Mouse (Mus musculus) heart, embryonic 13.5 days (tissue): ENCODE results near the gene Cnbd2. TPM values are rescaled to one million over a fixed set of nuclear protein-coding genes. Genes with fewer than 3 reads are reported as not detected.
A peak's percentile ranks its signal among the peaks of the same experiment; 100 is the strongest.
"Not testable (repeated sequence)": the region's sequence is repeated elsewhere in the genome, so short reads cannot be mapped to it uniquely, and the experiment has no call there.

Experiments
- ATAC-seq: fragments of 200-750 bp; cut with Nextera tagmentation; 2 replicates; pipeline ENCODE4 v1.8.0; 2017; ENCODE audit warnings: moderate TSS enrichment; ENCODE audit not compliant: insufficient number of reproducible peaks, low FRiP score, low TSS enrichment; ENCODE audit errors: extremely low read depth
- H3K27ac ChIP-seq: fragments of 300-500 bp; sonication (generic); replicated peaks from 2 replicates; pipeline ENCODE4 v1.5.1; 2015; ENCODE audit warnings: moderate library complexity, mild to moderate bottlenecking, inconsistent platforms
- H3K27me3 ChIP-seq: fragments of 300-500 bp; sonication (generic); replicated peaks from 2 replicates; pipeline ENCODE4 v1.6.1; 2015; ENCODE audit warnings: mild to moderate bottlenecking, inconsistent platforms
- H3K36me3 ChIP-seq: fragments of 300-500 bp; sonication (generic); 2 replicates; pipeline ENCODE4 v1.6.1; 2015; ENCODE audit warnings: mild to moderate bottlenecking, inconsistent platforms
- H3K4me1 ChIP-seq: fragments of 300-500 bp; sonication (generic); 2 replicates; pipeline ENCODE4 v1.6.1; 2015; ENCODE audit warnings: inconsistent platforms
- H3K4me2 ChIP-seq: fragments of 300-500 bp; sonication (generic); 2 replicates; pipeline ENCODE4 v1.6.1; 2015; ENCODE audit warnings: inconsistent platforms, mild to moderate bottlenecking, moderate library complexity
- H3K4me3 ChIP-seq: fragments of 300-500 bp; sonication (generic); 2 replicates; pipeline ENCODE4 v1.5.1; 2015; ENCODE audit warnings: moderate library complexity, mild to moderate bottlenecking, inconsistent platforms
- H3K9ac ChIP-seq: fragments of 300-500 bp; sonication (generic); 2 replicates; pipeline ENCODE4 v1.6.1; 2015; ENCODE audit warnings: inconsistent platforms, mild to moderate bottlenecking, moderate library complexity
- H3K9me3 ChIP-seq: fragments of 300-500 bp; sonication (generic); 2 replicates; pipeline ENCODE4 v1.6.1; 2016; ENCODE audit warnings: inconsistent platforms
- WGBS: fragments of 180-500 bp; shearing (Covaris S2); methylation state at CpG from one replicate; pipeline ENCODE4 v1.1.7; 2015; ENCODE audit warnings: mixed read lengths; 5-methylcytosine and 5-hydroxymethylcytosine counted together
- polyA plus RNA-seq: library from polyadenylated mRNA; unstranded; fragments of >200 nt; fragmentation: Nextera tagmentation; extraction: Ambion mirVana; gene quantifications from 2 replicates; pipeline ENCODE4 v1.2.1, GENCODE M21; 2015

Cnbd2 gene
- polyA plus RNA-seq, 1 experiment from 2014 or later = 2.5 TPM

- not testable (repeated sequence) for ATAC-seq, H3K9me3 ChIP-seq, H3K4me1 ChIP-seq, H3K36me3 ChIP-seq, H3K27me3 ChIP-seq
- Histone ChIP-seq H3K4me2 (peak overlapping the region; percentile 58), H3K27ac (peak overlapping the region; percentile 58; the same call in 1 of the 2 replicates), H3K4me3 (peak overlapping the region; percentile 47), H3K9ac (peak overlapping the region; percentile 68)
- under 1% methylated on average over 15 of the region's 63 CpGs for WGBS
Observed at GRCm38 (mm10) chr2:156392461-156393154, 80.5 kb downstream of the Cnbd2 start.

DNA sequence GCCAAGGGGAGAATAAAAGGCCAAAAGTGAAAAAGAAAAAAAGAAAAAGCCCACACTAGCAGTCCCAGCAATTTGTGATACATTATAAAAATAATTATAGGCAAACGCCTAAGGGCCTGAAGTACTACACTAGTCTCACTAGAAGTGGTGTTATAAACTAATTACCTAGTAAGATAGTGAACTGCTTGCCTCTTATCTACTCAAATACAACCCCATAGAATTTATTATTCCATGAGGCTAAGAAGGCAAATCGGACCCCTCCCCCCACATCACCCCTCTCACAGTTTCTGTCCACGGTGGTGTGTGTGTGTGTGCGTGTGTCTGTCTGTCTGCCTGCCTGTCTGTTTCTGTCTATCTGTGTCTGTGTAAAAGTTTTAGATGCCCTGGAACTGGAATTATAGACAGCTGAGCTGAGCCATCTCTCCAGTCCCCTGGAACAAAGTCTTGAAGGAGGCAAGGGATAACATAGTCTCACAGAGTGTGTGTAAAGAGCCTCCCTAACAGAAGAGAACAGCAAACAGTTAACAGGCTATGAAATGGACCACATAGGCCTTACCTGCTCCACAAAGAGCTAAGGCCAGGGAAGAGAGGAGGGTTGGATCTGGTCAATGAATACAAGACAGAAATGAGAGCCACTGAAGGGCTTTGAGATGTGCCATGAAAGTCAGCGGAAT is 81.2 kb downstream of the Cnbd2 start:
- H3K27ac ChIP-seq = no peak overlapping the region; the same call in 1 of the 2 replicates
- no peaks in the 10 kb centered on the region for H3K36me3 ChIP-seq
- ATAC-seq = no peak
- H3K4me1 ChIP-seq = peaks cover 6% of the 10 kb centered on the region; the same call in 1 of the 2 replicates
- H3K9me3 ChIP-seq = no peaks in the 10 kb centered on the region
- no peaks in the 10 kb centered on the region for H3K27me3 ChIP-seq
- H3K9ac ChIP-seq = peak overlapping the region; percentile 17; the same call in 1 of the 2 replicates
- H3K4me3 ChIP-seq = peak overlapping the region; percentile 47
- 63% methylated on average over 5 of the region's 5 CpGs for WGBS
- peak overlapping the region; percentile 58 for H3K4me2 ChIP-seq

DNA sequence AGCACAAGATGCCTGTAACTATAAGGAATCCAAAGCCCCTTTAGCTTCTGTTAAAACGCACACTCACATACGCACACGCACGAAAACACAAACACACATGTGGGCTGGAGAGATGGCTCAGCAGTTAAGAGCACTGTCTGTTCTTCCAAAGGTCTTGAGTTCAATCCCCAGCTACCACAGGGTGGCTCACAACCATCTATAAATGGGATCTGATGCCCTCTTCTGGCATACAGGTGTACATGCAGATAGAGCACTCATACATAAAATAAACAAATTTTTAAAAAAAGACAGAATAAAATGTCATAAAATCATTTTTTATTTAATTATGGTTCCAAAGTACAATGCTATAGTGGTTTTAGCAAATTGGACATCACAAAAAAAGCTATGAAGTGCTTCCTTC is 82.2 kb downstream of the Cnbd2 start:
- ATAC-seq = no peak
- Histone ChIP-seq H3K4me1 (peaks cover 6% of the 10 kb centered on the region; the same call in 1 of the 2 replicates), H3K4me2 (no peak overlapping the region), H3K36me3 (no peaks in the 10 kb centered on the region), H3K9ac (no peak overlapping the region), H3K4me3 (no peak overlapping the region), H3K27me3 (no peaks in the 10 kb centered on the region), H3K27ac (no peak overlapping the region), H3K9me3 (no peaks in the 10 kb centered on the region)
- WGBS = 84% methylated on average over 4 of the region's 4 CpGs

DNA sequence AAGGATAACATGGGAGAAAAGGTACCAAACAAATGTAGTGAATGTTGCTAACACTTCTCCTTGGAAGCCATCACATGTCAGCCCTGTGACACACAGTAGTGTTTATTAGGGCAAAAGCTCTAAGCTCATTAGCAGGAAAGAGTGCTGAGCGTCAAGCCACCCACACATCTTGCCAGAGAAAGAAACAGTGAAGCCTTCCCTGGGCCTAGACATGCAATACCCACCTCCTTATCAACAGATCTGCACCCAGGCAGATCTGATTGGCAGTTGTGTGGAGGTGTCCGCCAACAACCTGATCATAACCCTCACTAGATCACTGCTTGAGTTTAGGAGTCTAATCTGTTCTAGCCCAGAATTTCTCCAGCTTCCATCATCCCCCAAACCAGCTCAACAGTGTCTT is 84.0 kb downstream of the Cnbd2 start:
- no peak overlapping the region for H3K4me3 ChIP-seq
- H3K4me2 ChIP-seq = no peak overlapping the region
- H3K36me3 ChIP-seq = no peaks in the 10 kb centered on the region
- no peaks in the 10 kb centered on the region for H3K9me3 ChIP-seq
- WGBS = 66% methylated on average over 2 of the region's 2 CpGs
- peaks cover 9% of the 10 kb centered on the region for H3K4me1 ChIP-seq
- no peak overlapping the region for H3K27ac ChIP-seq
- H3K27me3 ChIP-seq = no peaks in the 10 kb centered on the region
- no peak overlapping the region for H3K9ac ChIP-seq
- ATAC-seq = no peak

DNA sequence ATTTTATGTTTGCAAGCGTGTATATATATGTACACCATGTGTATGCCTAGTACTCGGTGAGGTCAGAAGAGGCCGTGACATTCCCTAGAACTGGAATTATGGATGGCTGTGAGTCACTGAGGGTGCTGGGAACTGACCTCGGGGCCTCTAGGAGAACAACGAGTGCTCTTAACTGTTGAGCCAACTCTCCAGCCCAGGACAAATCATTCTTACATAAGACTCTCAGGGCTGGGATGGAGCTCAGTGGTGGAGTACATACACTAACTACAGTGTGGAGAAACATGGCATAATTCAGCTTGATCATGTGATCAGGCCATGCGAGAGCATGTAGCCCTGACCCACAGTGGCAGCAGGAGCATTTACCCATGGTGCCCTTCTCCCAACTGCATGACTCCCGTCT is 85.9 kb downstream of the Cnbd2 start:
- no peak overlapping the region for H3K4me2 ChIP-seq
- WGBS = 83% methylated on average over 7 of the region's 7 CpGs
- no peak overlapping the region for H3K27ac ChIP-seq
- no peaks in the 10 kb centered on the region for H3K9me3 ChIP-seq
- ATAC-seq = no peak
- H3K9ac ChIP-seq = no peak overlapping the region
- no peak overlapping the region for H3K4me3 ChIP-seq
- H3K36me3 ChIP-seq = no peaks in the 10 kb centered on the region
- no peaks in the 10 kb centered on the region for H3K27me3 ChIP-seq
- peaks cover 11% of the 10 kb centered on the region for H3K4me1 ChIP-seq

DNA sequence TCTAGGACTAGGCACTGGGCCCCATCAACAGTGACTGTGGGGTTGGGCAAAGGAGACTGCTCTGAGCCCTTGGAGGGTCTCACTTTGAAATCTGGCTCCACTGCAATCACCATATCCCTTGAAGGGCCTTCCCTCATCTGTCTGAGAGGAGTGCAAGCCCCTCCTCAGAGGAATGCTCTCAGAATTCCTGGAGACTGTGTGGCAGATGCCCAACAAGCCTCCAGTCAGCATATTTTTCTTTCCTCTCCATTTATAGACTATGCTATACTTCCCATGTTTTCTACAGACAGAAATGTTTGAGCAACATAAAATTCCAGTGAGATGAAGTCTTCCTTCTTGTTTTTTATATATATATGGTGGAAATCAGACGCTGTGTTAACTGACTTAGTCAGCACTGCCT is 87.4 kb downstream of the Cnbd2 start:
- H3K9me3 ChIP-seq = no peaks in the 10 kb centered on the region
- H3K9ac ChIP-seq = no peak overlapping the region
- H3K4me2 ChIP-seq = no peak overlapping the region
- H3K36me3 ChIP-seq = no peaks in the 10 kb centered on the region
- H3K27ac ChIP-seq = 0 out of 2 replicates have a peak overlapping the region, but pooled peaks have one; percentile 28
- H3K4me1 ChIP-seq = peaks cover 6% of the 10 kb centered on the region
- no peak overlapping the region for H3K4me3 ChIP-seq
- WGBS = 68% methylated on average over 1 of the region's 1 CpGs
- H3K27me3 ChIP-seq = no peaks in the 10 kb centered on the region
- ATAC-seq = no peak

DNA sequence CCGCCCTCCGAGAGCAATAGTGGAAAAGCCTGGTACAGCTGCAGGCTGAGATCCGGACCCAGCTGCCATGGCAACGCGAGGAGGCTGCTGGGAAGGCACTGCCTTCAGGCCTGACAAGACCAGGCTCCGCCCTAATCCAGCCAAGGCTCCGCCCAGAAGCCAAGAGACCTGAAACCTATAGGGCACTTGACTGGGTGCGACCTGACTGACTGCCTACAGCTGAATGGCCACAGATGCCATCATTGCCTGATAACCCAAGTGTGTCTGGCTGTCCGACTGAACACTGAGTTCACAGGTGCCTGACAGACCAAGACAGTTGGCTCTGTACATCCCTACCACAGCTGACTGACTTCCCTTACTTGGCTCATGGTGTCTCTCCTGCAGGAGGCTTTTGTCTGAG is 89.2 kb downstream of the Cnbd2 start:
- peak overlapping the region; percentile 40 for H3K4me2 ChIP-seq
- no peak overlapping the region for H3K4me3 ChIP-seq
- 4% methylated on average over 9 of the region's 9 CpGs for WGBS
- H3K4me1 ChIP-seq = peaks cover 6% of the 10 kb centered on the region
- no peaks in the 10 kb centered on the region for H3K36me3 ChIP-seq
- H3K9me3 ChIP-seq = no peaks in the 10 kb centered on the region
- no peak for ATAC-seq
- H3K27me3 ChIP-seq = no peaks in the 10 kb centered on the region
- no peak overlapping the region for H3K27ac ChIP-seq
- H3K9ac ChIP-seq = 0 out of 2 replicates have a peak overlapping the region, but pooled peaks have one; percentile 47

GRCm38 (mm10) chr2:156402036-156402435 is 89.9 kb downstream of the Cnbd2 start:
- Histone ChIP-seq H3K27ac (no peak overlapping the region), H3K27me3 (no peaks in the 10 kb centered on the region; the same call in 1 of the 2 replicates), H3K9ac (no peak overlapping the region), H3K9me3 (no peaks in the 10 kb centered on the region), H3K4me1 (peaks cover 6% of the 10 kb centered on the region), H3K36me3 (no peaks in the 10 kb centered on the region), H3K4me2 (no peak overlapping the region), H3K4me3 (no peak overlapping the region)
- ATAC-seq = no peak
- 75% methylated on average over 3 of the region's 3 CpGs for WGBS

DNA sequence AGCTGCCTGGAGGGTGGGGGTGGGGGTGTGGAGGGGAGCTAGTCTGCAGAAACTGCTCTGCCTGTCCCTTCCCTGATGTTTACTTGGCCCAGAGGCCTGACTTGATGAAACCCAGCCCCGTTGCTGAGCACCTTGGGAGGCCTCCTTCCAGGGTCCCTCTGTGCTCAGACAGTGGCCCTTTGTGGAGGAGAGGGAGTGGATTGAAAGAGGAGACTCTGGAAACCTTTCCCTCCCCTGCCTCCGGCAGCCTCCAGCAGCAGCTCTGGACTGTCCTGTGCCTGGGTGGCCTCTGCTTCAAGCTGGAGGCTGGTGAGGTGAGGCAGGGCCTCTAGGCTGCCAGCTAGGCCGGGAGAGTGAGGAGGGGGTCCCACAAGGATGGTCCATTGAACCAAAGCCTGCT is 94.9 kb downstream of the Cnbd2 start:
- H3K9ac ChIP-seq = no peak overlapping the region
- no peak overlapping the region for H3K4me2 ChIP-seq
- ATAC-seq = no peak
- no peak overlapping the region for H3K4me3 ChIP-seq
- no peaks in the 10 kb centered on the region for H3K9me3 ChIP-seq
- H3K36me3 ChIP-seq = no peaks in the 10 kb centered on the region
- no peak overlapping the region for H3K27ac ChIP-seq
- no peaks in the 10 kb centered on the region; the same call in none of the 2 replicates for H3K27me3 ChIP-seq
- peaks cover 3% of the 10 kb centered on the region; the same call in 1 of the 2 replicates for H3K4me1 ChIP-seq
- 37% methylated on average over 3 of the region's 3 CpGs for WGBS

DNA sequence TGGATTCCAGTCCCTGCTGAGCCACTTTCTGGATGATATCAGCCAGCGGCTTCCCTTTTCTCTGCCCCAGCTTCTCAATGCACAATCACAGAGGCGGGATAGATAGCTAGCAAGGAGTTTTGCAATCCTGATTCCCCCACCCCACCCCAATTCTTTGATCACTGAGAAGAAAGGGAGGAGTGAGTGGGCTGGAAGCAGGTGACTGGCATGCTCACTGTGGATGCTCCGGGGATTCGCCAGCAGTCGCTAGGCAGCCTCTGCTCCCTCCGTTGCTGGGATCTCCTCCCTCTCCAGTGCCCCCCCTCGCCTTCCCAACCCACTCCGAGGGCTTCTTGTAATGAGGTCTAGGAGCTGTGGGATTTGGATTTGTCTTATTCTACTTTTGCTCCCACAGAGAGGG is 96.1 kb downstream of the Cnbd2 start:
- Histone ChIP-seq H3K9ac (no peak overlapping the region), H3K4me1 (peaks cover 3% of the 10 kb centered on the region; the same call in 1 of the 2 replicates), H3K4me2 (no peak overlapping the region), H3K27ac (no peak overlapping the region), H3K4me3 (no peak overlapping the region), H3K36me3 (no peaks in the 10 kb centered on the region), H3K9me3 (no peaks in the 10 kb centered on the region), H3K27me3 (no peaks in the 10 kb centered on the region; the same call in none of the 2 replicates)
- WGBS = 54% methylated on average over 8 of the region's 8 CpGs
- no peak for ATAC-seq

DNA sequence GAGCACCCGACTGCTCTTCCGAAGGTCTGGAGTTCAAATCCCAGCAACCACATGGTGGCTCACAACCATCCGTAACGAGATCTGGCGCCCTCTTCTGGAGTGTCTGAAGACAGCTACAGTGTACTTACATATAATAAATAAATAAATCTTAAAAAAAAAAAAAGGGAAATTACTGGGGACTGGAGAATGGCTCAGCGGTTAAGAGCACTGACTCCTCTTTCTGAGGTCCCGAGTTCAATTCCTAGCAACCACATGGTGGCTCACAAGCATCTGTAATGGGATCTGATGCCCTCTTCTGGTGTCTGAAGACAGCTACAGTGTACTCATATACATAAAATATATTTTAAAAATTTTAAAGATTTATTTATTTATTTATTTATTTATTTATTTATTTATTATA is 99.2 kb downstream of the Cnbd2 start:
- ATAC-seq, H3K4me1 ChIP-seq: not testable (repeated sequence)
- WGBS = 85% methylated on average over 5 of the region's 7 CpGs

More for the DNA sequence above, 99.2 kb downstream of the Cnbd2 start:
- H3K36me3 ChIP-seq, H3K4me2 ChIP-seq, H3K4me3 ChIP-seq, H3K9me3 ChIP-seq, H3K27ac ChIP-seq, H3K9ac ChIP-seq, H3K27me3 ChIP-seq: not testable (repeated sequence)
